Mouse (Mus musculus): ENCODE data around the gene Olfr1387.
"Not testable (repeated sequence)": the region's sequence is repeated elsewhere in the genome, so short reads cannot be mapped to it uniquely, and the experiment has no call there.

DNA sequence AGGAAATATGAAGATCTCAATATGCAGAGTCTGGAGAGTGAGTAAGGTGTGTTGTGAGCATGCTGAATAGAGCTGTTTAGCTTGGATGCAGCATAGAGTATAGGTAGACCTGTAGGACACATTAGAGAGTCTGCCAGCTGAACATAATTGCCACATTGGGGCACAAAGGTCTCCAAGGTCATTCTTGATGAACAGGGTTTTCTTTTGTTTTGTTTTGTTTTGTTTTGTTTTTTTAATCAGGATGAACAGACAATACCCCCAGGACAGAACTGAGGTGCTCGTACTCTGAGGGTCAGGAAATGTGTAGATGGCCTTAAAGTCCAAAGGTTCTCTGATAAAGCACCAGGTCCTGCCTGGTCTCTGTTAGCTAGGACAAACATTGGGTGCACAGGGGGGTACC, 33.6 kb downstream of the Olfr1387 start, which contains the start of gene Olfr1385:
- not testable (repeated sequence) for TF ChIP-seq CTCF (conservative IDR thresholded peaks at IDR 0.05; ENCODE audit: low read length); POU5F1 (IDR thresholded peaks at IDR 0.05; ENCODE audit: borderline replicate concordance, low read length)

Measured in E14TG2a.4 (cell line).